Mouse (Mus musculus): Measurements from ENCODE around the gene Gtf2f1. TPM values are rescaled to one million over a fixed set of nuclear protein-coding genes. Genes with fewer than 3 reads are reported as not detected.
"Not testable (repeated sequence)": the region's sequence is repeated elsewhere in the genome, so short reads cannot be mapped to it uniquely, and the experiment has no call there.

Gene Gtf2f1
- 10 to 100 TPM; 65.0 to 65.5 (median 65.2) TPM for total RNA-seq (2022)

- DNase-seq (ENCODE audit: low spot score in 2 of 2) = peak; percentile 97 to 98
Measured at GRCm38 (mm10) chr17:57011236-57012141, at the start of gene Gtf2f1, which contains the start of gene Gm17949. Gtf2f1 (minus strand) TSS chr17:57011288. Gm17949 (plus strand) TSS chr17:57011469.

- DNase-seq (ENCODE audit: low spot score in 2 of 2) = peak; percentile 95 to 96
Measured at GRCm38 (mm10) chr17:57060231-57060801, 49.2 kb upstream of the Gtf2f1 start.

GRCm38 (mm10) chr17:57059486-57059977, 48.4 kb upstream of the Gtf2f1 start, which contains the start of gene Slc25a23:
Slc25a23 (minus strand) TSS chr17:57059863.
- DNase-seq (ENCODE audit: low spot score in 2 of 2) = peak; percentile 49 to 81

GRCm38 (mm10) chr17:57058891-57059485, 47.9 kb upstream of the Gtf2f1 start, which contains the start of gene Crb3:
Crb3 (plus strand) TSS chr17:57059105.
- DNase-seq (ENCODE audit: low spot score in 2 of 2) = peak in 1 of 2 experiments; percentile 52

- DNase-seq (ENCODE audit: low spot score in 2 of 2) = no peak
Measured at GRCm38 (mm10) chr17:57056246-57056645, 45.2 kb upstream of the Gtf2f1 start.

GRCm38 (mm10) chr17:57051679-57052078, 40.6 kb upstream of the Gtf2f1 start:
- DNase-seq (ENCODE audit: low spot score in 2 of 2) = not testable (repeated sequence)

GRCm38 (mm10) chr17:57048816-57049215, 37.7 kb upstream of the Gtf2f1 start:
- no peak for DNase-seq (ENCODE audit: low spot score in 2 of 2)

- no peak for DNase-seq (ENCODE audit: low spot score in 2 of 2)
Measured at GRCm38 (mm10) chr17:57047406-57047805, 36.3 kb upstream of the Gtf2f1 start.

- no peak for DNase-seq (ENCODE audit: low spot score in 2 of 2)
Measured at GRCm38 (mm10) chr17:57041554-57041953, 30.5 kb upstream of the Gtf2f1 start, which contains the start of gene Slc25a41. Slc25a41 (minus strand) TSS chr17:57041654.

- no peak for DNase-seq (ENCODE audit: low spot score in 2 of 2)
Measured at GRCm38 (mm10) chr17:57038978-57039377, 27.9 kb upstream of the Gtf2f1 start.

GRCm38 (mm10) chr17:57032854-57033253, 21.8 kb upstream of the Gtf2f1 start:
- no peak for DNase-seq (ENCODE audit: low spot score in 2 of 2)

- DNase-seq (ENCODE audit: low spot score in 2 of 2) = peak; percentile 96 to 100
Measured at GRCm38 (mm10) chr17:57031661-57032420, 20.8 kb upstream of the Gtf2f1 start.

GRCm38 (mm10) chr17:57030931-57031660, 20.0 kb upstream of the Gtf2f1 start, which contains the start of gene Khsrp:
Khsrp (minus strand) TSS chr17:57031522.
- peak in 1 of 2 experiments; percentile 31 for DNase-seq (ENCODE audit: low spot score in 2 of 2)

- DNase-seq (ENCODE audit: low spot score in 2 of 2) = no peak
Measured at GRCm38 (mm10) chr17:57029691-57030090, 18.6 kb upstream of the Gtf2f1 start.

GRCm38 (mm10) chr17:57027471-57027870, 16.4 kb upstream of the Gtf2f1 start:
- no peak for DNase-seq (ENCODE audit: low spot score in 2 of 2)

- DNase-seq (ENCODE audit: low spot score in 2 of 2) = no peak
Measured at GRCm38 (mm10) chr17:57020960-57021359, 9.9 kb upstream of the Gtf2f1 start.

GRCm38 (mm10) chr17:57019693-57020092, 8.6 kb upstream of the Gtf2f1 start:
- no peak for DNase-seq (ENCODE audit: low spot score in 2 of 2)

GRCm38 (mm10) chr17:57012245-57012795, 1.2 kb upstream of the Gtf2f1 start:
- DNase-seq (ENCODE audit: low spot score in 2 of 2) = no peak

GRCm38 (mm10) chr17:57010911-57011235, 215 bp downstream of the Gtf2f1 start:
- no peak for DNase-seq (ENCODE audit: low spot score in 2 of 2)
